Mouse (Mus musculus): Measurements from ENCODE around the gene Ncor2. TPM values are rescaled to one million over a fixed set of nuclear protein-coding genes. Genes with fewer than 3 reads are reported as not detected.

Ncor2 gene
- polyA plus RNA-seq, 1 experiment from 2014 or later = 25.1 TPM

DNA sequence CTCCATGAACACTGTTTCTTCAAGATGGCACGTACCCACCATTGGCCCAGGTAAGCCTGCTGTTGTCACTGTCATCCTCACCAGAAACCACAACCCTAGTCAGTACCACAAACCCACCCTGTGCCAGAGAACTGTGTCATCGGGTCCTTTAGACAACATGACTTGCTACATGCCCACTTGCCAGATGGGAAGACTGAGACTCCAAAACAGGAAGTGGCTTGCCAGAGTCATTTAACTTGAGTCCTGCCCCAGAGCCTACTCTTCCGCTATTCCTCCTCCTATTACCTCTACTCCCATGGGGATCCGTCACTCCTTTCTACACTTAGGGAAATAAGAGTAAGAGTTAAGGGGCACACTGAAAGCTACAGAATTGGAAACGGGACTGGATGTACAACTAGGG, 39.4 kb downstream of the Ncor2 start:
- Histone ChIP-seq H3K9me3 (no peaks in the 10 kb centered on the region), H3K4me2 (replicated peaks) (peak overlapping the region; percentile 53), H3K9ac (replicated peaks) (no peak overlapping the region), H3K4me1 (peaks cover 85% of the 10 kb centered on the region), H3K36me3 (no peaks in the 10 kb centered on the region), H3K27ac (replicated peaks) (peak overlapping the region; percentile 99), H3K4me3 (no peak overlapping the region), H3K27me3 (no peaks in the 10 kb centered on the region)
- WGBS = 89% methylated on average over 5 of the region's 5 CpGs
- ATAC-seq (ENCODE audit: low FRiP score, low read depth) = no peak

DNA sequence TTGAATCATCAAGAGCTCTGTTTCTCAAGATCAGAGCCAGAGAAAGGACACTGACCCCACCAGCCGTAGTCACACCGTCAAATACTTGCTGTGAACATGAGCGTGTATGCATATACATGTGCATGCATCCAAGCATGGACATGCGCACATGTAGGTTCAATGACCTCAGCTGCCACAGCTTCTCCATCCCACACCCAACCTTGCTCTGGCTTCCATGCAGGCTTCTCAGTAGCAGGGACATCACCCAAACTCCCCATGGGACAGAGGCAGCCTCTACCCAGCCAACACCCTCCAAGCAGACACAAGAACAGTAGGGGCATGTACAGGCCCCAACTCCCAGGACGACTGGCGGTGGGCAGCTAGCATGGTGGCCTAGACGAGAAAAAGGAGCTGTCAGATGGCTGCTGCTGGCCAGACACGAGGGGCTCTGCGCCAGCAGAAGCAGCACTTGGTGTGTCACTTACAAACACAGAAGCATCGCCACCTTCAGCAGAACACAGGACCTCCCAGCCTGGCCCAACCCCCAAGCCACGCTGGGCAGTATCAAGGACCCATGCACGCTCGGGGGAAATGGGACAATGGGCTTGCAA, 40.1 kb downstream of the Ncor2 start:
- Histone ChIP-seq H3K9ac (replicated peaks) (no peak overlapping the region), H3K4me1 (peaks cover 92% of the 10 kb centered on the region), H3K27ac (replicated peaks) (peak overlapping the region; percentile 99; the same call in 1 of the 2 replicates), H3K4me2 (replicated peaks) (no peak overlapping the region), H3K36me3 (no peaks in the 10 kb centered on the region), H3K4me3 (no peak overlapping the region), H3K27me3 (no peaks in the 10 kb centered on the region), H3K9me3 (no peaks in the 10 kb centered on the region)
- 94% methylated on average over 13 of the region's 13 CpGs for WGBS
- no peak for ATAC-seq (ENCODE audit: low FRiP score, low read depth)

DNA sequence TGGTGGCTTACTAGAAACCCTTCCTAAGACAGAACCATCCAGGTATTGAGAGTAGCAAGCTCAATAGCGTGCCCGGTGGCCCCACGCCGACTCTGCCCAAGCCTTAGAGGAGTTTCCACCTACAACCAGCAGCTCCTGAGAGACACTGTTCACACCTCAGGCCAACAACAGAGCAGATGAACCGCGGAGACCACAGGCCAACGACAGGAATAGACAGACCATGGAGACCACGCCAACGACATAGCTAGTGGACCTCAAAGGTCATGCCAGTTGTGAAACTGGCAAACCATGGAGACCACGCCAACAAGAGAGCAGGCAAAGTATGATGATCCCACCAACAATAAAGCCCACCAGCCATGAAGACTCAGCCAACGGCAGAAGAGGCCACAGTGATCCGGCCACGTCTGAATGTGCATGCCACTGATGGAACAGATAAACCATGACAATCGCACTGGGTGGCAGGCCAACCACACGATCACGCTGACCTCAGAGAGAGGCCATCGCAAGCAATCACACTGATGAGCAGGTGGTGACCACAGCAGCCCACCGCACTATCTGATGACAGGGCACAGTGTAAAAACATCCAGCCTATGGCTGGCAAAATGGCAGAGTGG, 41.2 kb downstream of the Ncor2 start:
- Histone ChIP-seq H3K27ac (replicated peaks) (no peak overlapping the region), H3K27me3 (no peaks in the 10 kb centered on the region), H3K36me3 (no peaks in the 10 kb centered on the region), H3K9ac (replicated peaks) (no peak overlapping the region), H3K4me1 (peaks cover 94% of the 10 kb centered on the region), H3K9me3 (no peaks in the 10 kb centered on the region), H3K4me2 (replicated peaks) (no peak overlapping the region), H3K4me3 (no peak overlapping the region)
- WGBS = 94% methylated on average over 18 of the region's 18 CpGs
- no peak for ATAC-seq (ENCODE audit: low FRiP score, low read depth)

DNA sequence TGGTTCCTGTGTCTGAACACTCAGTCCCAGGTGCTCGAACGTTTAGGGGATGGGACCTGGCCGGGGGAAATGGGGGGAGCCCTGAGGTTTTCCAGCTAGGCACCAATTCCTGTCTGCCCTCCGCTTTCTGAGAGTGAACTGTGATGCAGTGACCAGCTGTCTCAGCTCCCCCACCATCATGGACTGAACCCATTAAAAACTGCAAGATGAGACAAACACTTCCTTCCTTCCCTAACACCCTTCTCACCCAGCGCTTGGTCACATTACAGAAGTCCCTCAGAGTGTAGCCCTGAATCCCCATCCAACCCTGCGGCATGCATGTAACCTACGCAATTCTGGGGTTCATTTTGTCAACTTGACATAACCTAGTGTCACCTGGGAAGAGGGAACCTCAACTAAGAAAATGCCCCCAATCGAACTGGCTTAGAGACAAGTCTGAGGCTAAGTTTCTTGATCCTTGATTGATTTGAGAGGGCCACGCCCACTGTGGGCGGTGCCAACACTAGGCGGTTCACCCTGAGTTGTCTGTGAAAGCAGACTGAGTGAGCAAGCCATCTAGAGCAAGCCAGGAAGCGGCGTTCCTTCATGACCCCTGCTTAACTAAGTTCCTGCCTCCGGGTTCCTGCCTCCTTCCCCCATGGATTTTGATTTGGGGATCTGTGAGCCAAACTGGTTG, 41.9 kb downstream of the Ncor2 start:
- H3K9ac ChIP-seq (replicated peaks) = no peak overlapping the region
- H3K36me3 ChIP-seq = no peaks in the 10 kb centered on the region
- peaks cover 94% of the 10 kb centered on the region for H3K4me1 ChIP-seq
- no peaks in the 10 kb centered on the region for H3K9me3 ChIP-seq
- WGBS = 54% methylated on average over 14 of the region's 14 CpGs
- H3K27me3 ChIP-seq = no peaks in the 10 kb centered on the region
- ATAC-seq (ENCODE audit: low FRiP score, low read depth) = no peak
- no peak overlapping the region for H3K4me2 ChIP-seq (replicated peaks)
- H3K4me3 ChIP-seq = no peak overlapping the region
- peak overlapping the region; percentile 60; the same call in 1 of the 2 replicates for H3K27ac ChIP-seq (replicated peaks)

DNA sequence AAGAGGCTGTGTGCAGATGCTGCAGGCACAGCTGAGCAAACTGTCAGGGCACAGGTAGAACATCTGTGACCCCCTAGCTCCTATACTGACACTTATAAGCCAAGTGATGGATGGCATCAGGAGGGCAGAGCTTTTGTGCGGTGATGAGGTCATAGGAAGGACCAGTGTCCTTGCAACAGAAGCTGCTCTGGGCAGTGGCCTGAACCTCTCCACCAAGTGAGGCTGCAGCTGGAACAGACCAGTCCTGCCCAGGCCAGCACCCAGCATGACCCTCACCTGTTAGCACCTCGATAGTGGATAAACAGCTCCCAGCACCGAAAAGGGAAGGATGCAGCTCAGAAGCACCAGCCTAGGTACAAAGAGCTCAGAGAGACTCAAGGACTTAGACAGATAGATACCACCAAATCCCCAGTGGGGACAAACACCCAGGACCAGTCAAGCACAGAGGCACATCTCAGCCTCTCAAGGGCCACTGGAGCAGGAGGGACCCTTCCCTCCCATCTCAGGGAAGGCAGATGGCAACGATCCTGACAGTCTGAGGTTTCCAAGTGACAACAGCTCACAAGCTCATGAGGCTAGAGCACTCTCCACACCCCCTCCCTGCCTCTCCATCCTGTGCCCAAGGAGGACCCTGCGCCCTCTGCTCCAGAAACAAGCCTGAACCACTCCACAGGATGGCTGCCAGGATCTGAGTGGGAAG, 42.6 kb downstream of the Ncor2 start:
- Histone ChIP-seq H3K27me3 (no peaks in the 10 kb centered on the region), H3K4me2 (replicated peaks) (no peak overlapping the region), H3K9me3 (no peaks in the 10 kb centered on the region), H3K4me3 (no peak overlapping the region), H3K9ac (replicated peaks) (no peak overlapping the region), H3K27ac (replicated peaks) (peak overlapping the region; percentile 60), H3K4me1 (peaks cover 94% of the 10 kb centered on the region), H3K36me3 (no peaks in the 10 kb centered on the region)
- WGBS = 75% methylated on average over 5 of the region's 5 CpGs
- ATAC-seq (ENCODE audit: low FRiP score, low read depth) = no peak

DNA sequence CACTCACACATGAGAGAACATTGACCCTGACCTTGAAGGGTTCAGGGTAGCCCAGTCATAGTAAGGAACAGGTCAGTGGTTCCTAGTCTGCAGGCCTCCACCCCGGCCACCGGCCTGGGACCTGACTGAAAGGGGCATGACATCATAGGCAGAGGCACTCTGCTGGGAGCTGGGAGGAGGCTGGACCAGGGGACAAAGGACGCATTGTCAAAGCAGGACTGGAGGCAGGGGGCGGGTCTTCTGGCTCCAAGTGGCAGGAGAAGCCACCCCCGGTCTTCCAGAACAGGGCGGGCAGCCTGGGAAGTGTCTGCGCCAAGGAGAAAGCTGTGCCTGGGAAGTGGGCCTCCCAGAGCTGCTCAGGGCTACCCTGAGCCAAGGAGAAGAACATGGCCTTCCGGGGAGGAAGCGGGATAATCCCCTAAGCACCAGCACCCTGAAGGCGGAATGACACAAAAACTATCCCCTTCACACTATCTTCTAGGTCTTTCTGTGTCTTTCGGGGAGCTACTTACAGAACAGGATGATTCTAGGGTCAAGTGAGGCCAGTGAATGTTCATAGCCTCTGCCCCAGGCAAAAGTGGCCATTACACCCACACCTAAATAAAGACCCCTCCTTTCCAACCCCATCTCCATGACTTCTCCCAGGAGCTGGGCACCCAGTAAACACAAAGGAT, 44.1 kb downstream of the Ncor2 start:
- H3K9ac ChIP-seq (replicated peaks) = peak overlapping the region; percentile 50; the same call in 1 of the 2 replicates
- no peaks in the 10 kb centered on the region for H3K27me3 ChIP-seq
- H3K4me3 ChIP-seq = no peak overlapping the region
- H3K4me2 ChIP-seq (replicated peaks) = peak overlapping the region; percentile 30
- H3K36me3 ChIP-seq = no peaks in the 10 kb centered on the region
- peaks cover 93% of the 10 kb centered on the region for H3K4me1 ChIP-seq
- no peaks in the 10 kb centered on the region for H3K9me3 ChIP-seq
- WGBS = 5% methylated on average over 11 of the region's 11 CpGs
- H3K27ac ChIP-seq (replicated peaks) = peak overlapping the region; percentile 87
- peak; percentile 89 for ATAC-seq (ENCODE audit: low FRiP score, low read depth)

DNA sequence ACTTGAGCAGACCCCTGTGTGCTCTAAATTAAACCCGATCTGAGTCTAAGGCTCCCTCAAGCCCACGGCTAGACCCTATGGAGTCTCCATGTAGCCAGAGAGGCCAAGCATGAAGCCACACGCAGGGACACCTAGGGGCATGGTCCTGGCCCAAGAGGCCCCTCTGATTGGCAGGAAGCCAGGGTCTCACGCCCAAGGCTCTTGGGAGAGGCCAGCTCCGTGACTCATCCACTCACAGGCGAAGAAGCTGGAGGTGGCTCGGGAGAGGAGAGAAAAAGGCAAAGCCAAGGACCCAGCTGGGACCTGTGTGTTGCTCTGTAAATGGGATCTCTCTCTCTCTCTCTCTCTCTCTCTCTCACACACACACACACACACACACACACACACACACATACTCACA, 44.6 kb downstream of the Ncor2 start:
- peak overlapping the region; percentile 30 for H3K4me2 ChIP-seq (replicated peaks)
- ATAC-seq (ENCODE audit: low FRiP score, low read depth) = peak; percentile 52
- no peak overlapping the region for H3K4me3 ChIP-seq
- no peaks in the 10 kb centered on the region for H3K36me3 ChIP-seq
- peak overlapping the region; percentile 87 for H3K27ac ChIP-seq (replicated peaks)
- peak overlapping the region; percentile 50; the same call in 1 of the 2 replicates for H3K9ac ChIP-seq (replicated peaks)
- 31% methylated on average over 7 of the region's 7 CpGs for WGBS
- peaks cover 92% of the 10 kb centered on the region for H3K4me1 ChIP-seq
- no peaks in the 10 kb centered on the region for H3K27me3 ChIP-seq
- no peaks in the 10 kb centered on the region for H3K9me3 ChIP-seq

DNA sequence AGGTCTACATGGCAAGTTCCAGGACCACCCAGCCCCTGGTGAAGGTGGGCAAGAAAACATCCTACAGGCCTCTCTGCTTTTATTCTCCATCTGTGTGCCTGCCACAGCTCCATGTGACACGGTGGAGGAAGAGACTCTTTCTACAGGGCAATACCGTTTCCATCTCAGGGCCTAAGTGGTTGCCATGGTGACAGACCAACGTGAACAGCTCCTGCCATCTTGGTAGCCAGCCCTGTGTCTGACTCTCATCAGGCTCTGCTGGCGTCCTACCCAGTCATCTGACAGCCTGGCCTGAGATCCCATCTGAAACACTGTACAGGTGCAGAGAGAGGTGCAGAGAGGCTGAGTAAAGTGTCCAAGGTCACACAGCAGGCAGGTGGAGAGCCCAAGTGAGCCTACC, 45.4 kb downstream of the Ncor2 start:
- WGBS = 30% methylated on average over 4 of the region's 4 CpGs
- ATAC-seq (ENCODE audit: low FRiP score, low read depth) = no peak
- no peaks in the 10 kb centered on the region for H3K9me3 ChIP-seq
- no peak overlapping the region for H3K4me3 ChIP-seq
- H3K27me3 ChIP-seq = no peaks in the 10 kb centered on the region
- 0 out of 2 replicates have a peak overlapping the region, but pooled peaks have one; percentile 30 for H3K4me2 ChIP-seq (replicated peaks)
- H3K27ac ChIP-seq (replicated peaks) = peak overlapping the region; percentile 87
- peaks cover 92% of the 10 kb centered on the region for H3K4me1 ChIP-seq
- no peaks in the 10 kb centered on the region for H3K36me3 ChIP-seq
- no peak overlapping the region for H3K9ac ChIP-seq (replicated peaks)

DNA sequence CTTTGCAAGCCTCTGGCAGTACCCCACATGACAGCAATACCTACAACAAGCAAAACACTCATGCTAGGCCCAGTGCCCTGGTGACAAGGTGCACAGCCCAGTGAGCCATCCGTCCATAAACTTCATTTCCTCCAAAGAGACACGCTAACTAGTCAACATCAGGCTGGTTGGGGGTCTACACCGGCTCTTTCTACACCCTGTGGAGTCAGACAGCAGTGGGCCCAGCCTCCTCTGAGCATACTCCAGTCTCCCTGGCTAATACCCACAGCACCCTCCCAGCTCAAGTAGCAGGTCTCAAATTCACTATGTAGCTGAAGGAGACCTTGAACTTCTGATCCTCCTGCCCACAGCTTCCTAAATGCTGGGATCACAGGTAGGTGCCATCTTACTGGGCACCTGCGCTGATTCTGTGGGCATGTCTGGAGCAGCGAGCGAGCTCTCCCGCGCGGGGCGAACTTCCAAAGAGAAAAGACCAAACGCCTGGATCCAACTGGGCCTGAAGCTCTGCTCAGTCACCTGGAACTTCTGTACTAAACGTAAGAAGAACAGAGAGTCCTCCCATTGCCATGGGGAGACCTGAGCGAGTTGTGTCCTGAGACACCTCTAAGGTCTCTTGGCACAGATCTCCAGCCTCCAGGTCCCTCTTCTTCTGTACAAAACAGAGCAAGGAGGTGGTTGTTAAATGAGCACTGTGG, 46.3 kb downstream of the Ncor2 start:
- H3K9ac ChIP-seq (replicated peaks) = no peak overlapping the region
- H3K36me3 ChIP-seq = no peaks in the 10 kb centered on the region
- 87% methylated on average over 13 of the region's 13 CpGs for WGBS
- H3K27ac ChIP-seq (replicated peaks) = peak overlapping the region; percentile 52
- no peak for ATAC-seq (ENCODE audit: low FRiP score, low read depth)
- no peak overlapping the region for H3K4me2 ChIP-seq (replicated peaks)
- H3K4me1 ChIP-seq = peaks cover 87% of the 10 kb centered on the region
- no peaks in the 10 kb centered on the region for H3K9me3 ChIP-seq
- H3K4me3 ChIP-seq = no peak overlapping the region
- no peaks in the 10 kb centered on the region for H3K27me3 ChIP-seq

DNA sequence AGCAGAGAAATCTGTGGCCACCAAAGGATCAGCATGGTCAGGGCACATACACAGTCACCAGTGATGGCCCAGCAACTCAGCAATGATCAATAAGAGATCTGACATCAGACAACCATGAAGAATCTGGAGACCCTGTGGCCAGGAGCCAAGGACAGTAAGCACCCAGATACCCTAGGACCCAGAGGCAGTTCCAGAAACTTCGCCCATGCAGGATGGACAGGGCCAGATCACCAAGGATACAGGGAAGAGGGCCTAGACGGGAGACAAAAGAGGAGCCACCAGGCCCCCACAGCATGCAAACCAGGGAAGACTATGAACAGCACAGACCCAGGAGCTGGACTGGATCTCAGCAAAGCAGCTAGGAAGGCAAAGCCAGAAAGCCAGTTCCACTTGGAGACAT, 47.0 kb downstream of the Ncor2 start:
- Histone ChIP-seq H3K4me2 (replicated peaks) (no peak overlapping the region), H3K27me3 (no peaks in the 10 kb centered on the region), H3K27ac (replicated peaks) (peak overlapping the region; percentile 52), H3K36me3 (no peaks in the 10 kb centered on the region), H3K9ac (replicated peaks) (no peak overlapping the region), H3K9me3 (no peaks in the 10 kb centered on the region), H3K4me1 (peaks cover 80% of the 10 kb centered on the region), H3K4me3 (no peak overlapping the region)
- no peak for ATAC-seq (ENCODE audit: low FRiP score, low read depth)
- 74% methylated on average over 2 of the region's 2 CpGs for WGBS

DNA sequence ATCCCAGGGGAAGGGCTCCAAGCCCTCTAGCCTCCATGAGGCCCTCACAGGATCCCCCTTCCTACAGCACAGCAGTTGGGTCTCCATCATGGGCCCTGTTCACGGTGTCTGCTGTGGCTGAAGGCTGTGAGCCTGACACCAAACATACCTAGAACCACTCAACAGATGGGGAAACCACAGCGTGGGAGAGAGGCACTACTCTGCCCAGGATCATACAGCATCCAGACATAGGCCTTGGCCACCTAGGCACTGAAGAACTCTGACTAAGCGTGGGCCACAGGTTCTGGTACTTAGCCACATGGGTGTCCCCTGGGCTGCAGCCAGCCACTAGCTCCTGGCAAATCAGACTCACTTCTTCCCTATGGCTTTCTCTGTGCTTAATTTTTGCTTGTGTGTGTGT, 48.6 kb downstream of the Ncor2 start:
- H3K27me3 ChIP-seq = no peaks in the 10 kb centered on the region
- 95% methylated on average over 3 of the region's 3 CpGs for WGBS
- no peaks in the 10 kb centered on the region for H3K36me3 ChIP-seq
- no peak for ATAC-seq (ENCODE audit: low FRiP score, low read depth)
- H3K9me3 ChIP-seq = no peaks in the 10 kb centered on the region
- no peak overlapping the region for H3K9ac ChIP-seq (replicated peaks)
- no peak overlapping the region for H3K4me2 ChIP-seq (replicated peaks)
- no peak overlapping the region for H3K4me3 ChIP-seq
- no peak overlapping the region for H3K27ac ChIP-seq (replicated peaks)
- peaks cover 72% of the 10 kb centered on the region for H3K4me1 ChIP-seq
